Mouse (Mus musculus) liver, embryonic 18 days (tissue): Measurements from ENCODE around the gene Npm3. TPM values are rescaled to one million over a fixed set of nuclear protein-coding genes. Genes with fewer than 3 reads are reported as not detected.

Experiments used
- polyA plus RNA-seq: library from polyadenylated mRNA; depleted of rRNA; stranded (reverse); fragments of >200 nt; gene quantifications from 2 replicates; pipeline ENCODE4 v1.2.3, GENCODE M21; 2012; rRNA removed

Npm3 gene
- 37.0 and 37.3 TPM in 2 replicates for polyA plus RNA-seq

DNA sequence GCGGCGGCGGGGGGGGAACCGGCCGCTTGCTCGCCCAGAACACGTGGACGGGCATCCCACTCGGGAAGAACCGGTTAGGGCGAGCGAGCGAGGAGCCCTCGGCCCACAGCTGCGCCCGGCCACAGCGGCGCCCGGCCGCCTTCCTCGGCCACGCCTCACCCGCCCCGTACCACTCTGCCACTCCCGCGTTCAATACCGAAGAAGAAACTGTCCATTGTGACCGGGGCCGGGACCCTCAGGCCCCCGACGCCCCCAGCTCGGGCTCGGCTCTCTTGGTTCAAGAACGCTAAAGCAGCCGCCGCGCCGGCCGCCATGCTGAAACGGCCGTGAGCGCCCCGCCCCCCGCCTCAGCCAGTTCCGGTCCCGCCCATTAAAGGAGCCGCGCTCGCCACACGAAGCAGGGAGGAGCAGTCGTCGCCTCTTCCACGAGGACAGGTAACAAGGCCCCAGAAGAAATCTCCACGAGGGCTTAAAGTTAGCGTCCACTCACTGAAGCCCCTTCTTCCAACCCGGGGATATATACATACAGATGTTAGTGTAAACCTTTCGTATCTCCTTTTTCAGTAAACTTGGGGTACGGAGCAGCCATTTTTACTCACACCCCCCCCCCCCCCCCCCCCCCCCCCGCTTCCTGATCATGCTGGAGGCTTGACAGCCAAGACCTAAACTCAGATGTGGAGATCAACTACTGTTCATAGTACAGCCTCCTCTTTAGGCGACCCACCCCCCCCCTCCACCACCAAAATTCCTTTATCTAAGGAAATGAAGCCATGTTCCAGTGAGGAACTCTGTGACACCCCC lies at the start of gene Npm3:
Gene Npm3 (minus strand): TSS at position 349 of the 801 bp plus-strand sequence.

DNA sequence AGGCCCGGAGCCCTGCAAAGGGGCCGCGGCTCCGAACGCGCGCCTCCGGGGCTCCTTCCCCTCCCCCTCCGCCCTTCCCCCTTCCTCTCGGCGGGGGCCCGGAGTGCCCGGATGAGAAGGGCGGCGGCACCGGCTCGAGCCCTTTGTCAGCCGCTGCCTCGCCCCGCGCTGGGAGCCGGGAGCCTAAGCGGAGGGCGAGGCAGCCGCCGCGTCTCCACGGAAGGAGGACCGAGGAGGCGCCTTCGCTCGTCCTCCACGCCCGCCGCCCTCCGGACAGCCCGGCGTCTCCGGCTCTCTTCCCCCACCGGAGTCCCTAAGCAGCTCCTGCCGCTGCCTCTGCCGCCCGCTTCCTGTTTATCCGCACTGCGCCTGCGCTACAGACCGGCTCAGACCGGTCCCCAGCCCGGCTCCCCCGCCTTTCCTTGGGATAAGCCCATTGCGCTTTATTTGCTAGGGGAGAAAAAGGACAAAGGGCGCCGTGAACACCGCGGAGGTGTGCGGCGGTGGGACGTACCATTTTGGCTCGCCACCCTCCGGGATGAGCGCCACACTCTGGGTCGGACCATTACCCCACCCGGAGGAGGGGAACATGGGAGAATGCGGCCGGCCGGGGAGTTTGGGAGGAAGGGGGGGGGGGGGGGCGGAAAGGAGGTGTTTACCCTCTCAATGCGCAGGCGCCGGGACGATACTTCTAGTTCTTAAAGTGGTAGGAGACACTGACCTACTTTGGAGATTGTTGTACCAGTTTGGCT lies 34.0 kb upstream of the Npm3 start, which contains the start of gene Mgea5:
Gene Mgea5 (minus strand): TSS at position 657 of the 752 bp plus-strand sequence.

DNA sequence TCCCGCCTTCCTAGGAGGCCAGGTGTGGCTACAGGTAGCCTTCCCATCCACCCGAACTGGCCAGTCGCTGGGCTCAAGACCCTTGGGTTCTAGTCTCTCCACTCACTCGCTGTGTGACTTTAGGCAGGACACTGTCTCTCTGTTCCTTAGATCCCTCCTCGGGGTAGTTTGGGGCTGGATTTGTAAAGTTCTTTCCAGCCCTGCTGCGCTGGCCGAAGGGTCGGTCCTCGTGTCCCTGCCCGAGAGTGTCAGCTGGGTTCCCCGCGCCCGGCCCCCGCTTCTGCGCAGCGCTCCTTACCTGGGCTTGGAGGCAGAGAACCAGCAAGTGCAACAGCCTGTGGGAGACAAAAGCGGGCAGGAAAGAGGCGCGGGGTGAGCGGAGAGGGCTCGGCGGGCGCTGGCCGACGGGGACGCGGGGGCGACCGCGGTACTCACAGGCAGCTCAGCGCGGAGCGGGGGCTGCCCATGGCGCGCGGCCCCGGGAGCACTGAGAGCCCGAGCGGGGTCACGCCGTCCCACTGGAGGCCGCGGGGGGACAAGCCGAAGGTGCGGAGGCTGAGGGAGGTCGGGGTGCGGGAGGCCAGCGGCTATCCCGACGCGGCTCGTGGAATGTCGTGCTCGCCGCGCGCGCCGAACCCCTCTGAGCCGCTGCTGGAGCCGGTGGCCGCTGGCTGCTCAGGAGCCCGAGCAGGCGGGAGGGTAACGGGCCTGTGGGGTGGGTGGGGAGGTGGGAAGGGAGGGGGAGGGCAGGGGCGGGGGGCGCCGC lies 7.0 kb downstream of the Npm3 start, which contains the start of gene Fgf8:
Gene Fgf8 (minus strand): TSS at position 698 of the 766 bp plus-strand sequence.

Other genes with a start within 250 kb of the Npm3 start
- gene Poll, start 189.1 kb downstream of the Npm3 start, polyA plus RNA-seq = 3.7 and 4.0 TPM in 2 replicates
- gene Gm17018, start 189.0 kb downstream of the Npm3 start, polyA plus RNA-seq = 5.7 and 5.8 TPM in 2 replicates
- gene Fbxw4, start 89.3 kb downstream of the Npm3 start, polyA plus RNA-seq = 12.5 and 14.6 TPM in 2 replicates
- 0.05 TPM in 1 of 2 replicates, not detected in the other for gene Fgf8, start 6.7 kb downstream of the Npm3 start, polyA plus RNA-seq
- 26.6 and 28.4 TPM in 2 replicates for gene Mgea5, start 34.2 kb upstream of the Npm3 start, polyA plus RNA-seq
- 0.48 and 0.52 TPM in 2 replicates for gene Kcnip2, start 66.5 kb upstream of the Npm3 start, polyA plus RNA-seq
- gene Armh3, start 248.9 kb upstream of the Npm3 start, polyA plus RNA-seq = 2.3 and 2.9 TPM in 2 replicates